Mouse (Mus musculus) liver, postnatal 0 days (tissue): Measurements from ENCODE around the gene Atxn7l1.

Experiments used
- CTCF ChIP-seq: sonication (generic); IDR thresholded peaks from 2 replicates; pipeline ENCODE4 v1.5.1; 2016; ENCODE audit warnings: antibody characterized with exemption, low read depth
- EP300 ChIP-seq: IDR thresholded peaks from 2 replicates; pipeline ENCODE4 v1.6.1; 2016; ENCODE audit warnings: antibody characterized with exemption, low read depth, mild to moderate bottlenecking

DNA sequence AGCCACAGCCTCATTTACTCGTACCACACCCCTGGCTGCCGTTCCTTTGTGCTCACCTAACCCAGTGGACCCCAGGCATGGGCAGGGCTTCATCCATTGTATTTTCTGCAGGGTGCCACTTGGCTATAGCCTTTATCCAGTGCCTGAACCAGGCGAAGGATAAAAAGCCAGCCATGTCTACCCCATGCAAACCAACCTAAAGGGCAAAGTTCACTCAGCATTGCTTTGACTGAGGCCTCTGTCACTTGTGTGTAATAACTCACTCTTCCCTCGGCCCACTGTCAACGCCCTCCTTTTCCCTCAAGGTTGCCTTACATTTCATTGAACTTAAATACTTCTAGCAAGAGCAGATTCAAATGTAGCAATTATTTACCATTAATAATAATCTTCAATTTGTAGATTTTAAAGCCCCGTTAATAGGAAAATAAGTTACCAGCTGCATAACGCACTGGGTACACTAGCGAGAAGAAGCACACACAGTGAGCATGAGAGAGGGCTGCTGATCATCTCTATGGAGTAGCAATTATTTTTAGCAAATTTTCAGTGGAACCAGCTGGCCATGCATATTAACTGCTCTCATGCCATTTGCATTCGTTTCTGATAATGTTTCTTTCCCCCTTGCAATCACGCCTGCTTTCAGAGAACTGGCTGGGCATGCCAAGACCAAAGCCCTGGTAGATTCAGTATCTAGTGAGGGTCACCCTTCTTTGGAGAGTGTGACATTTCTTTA lies 40.9 kb upstream of the Atxn7l1 start:
- TF ChIP-seq CTCF (no peak), EP300 (no peak)
